Mouse (Mus musculus) right cerebral cortex, postnatal 36 days (tissue): ENCODE measurements around the gene Entpd6.

ENCODE experiments used
- DNase-seq, 2 experiments: peaks; one replicate each; pipeline ENCODE4 v3.0.0; 2022; ENCODE audit warnings: low spot score in 2 of 2, mixed read lengths in 1 of 2

Gene Entpd6

GRCm38 (mm10) chr2:150748854-150749253, at the start of gene Entpd6:
Gene Entpd6 (plus strand): TSS chr2:150749042.
- peak; percentile 98 for DNase-seq

GRCm38 (mm10) chr2:150712167-150712674, 36.6 kb upstream of the Entpd6 start:
- DNase-seq, result no peak

- DNase-seq, result no peak
These were observed 12.9 kb upstream of the Entpd6 start for GRCm38 (mm10) chr2:150735756-150736576.

GRCm38 (mm10) chr2:150737881-150738280, 11.0 kb upstream of the Entpd6 start:
- DNase-seq, result no peak

- DNase-seq, result no peak
These were observed 8.5 kb upstream of the Entpd6 start for GRCm38 (mm10) chr2:150740145-150740841.

GRCm38 (mm10) chr2:150741405-150741804, 7.4 kb upstream of the Entpd6 start:
- no peak for DNase-seq

GRCm38 (mm10) chr2:150745016-150745415, 3.8 kb upstream of the Entpd6 start:
- no peak for DNase-seq

GRCm38 (mm10) chr2:150749283-150749682, 441 bp downstream of the Entpd6 start:
- DNase-seq, result no peak

- no peak for DNase-seq
These were observed 1.5 kb downstream of the Entpd6 start for GRCm38 (mm10) chr2:150750129-150750979.

GRCm38 (mm10) chr2:150755016-150755415, 6.2 kb downstream of the Entpd6 start:
- no peak for DNase-seq

- no peak for DNase-seq
These were observed 12.6 kb downstream of the Entpd6 start for GRCm38 (mm10) chr2:150761476-150761875.

- DNase-seq, result no peak
These were observed 16.8 kb downstream of the Entpd6 start for GRCm38 (mm10) chr2:150765619-150766018.

- DNase-seq, result no peak
These were observed 17.4 kb downstream of the Entpd6 start for GRCm38 (mm10) chr2:150766083-150766862.

GRCm38 (mm10) chr2:150768678-150769077, 19.8 kb downstream of the Entpd6 start:
- no peak for DNase-seq

- no peak for DNase-seq
These were observed 21.9 kb downstream of the Entpd6 start for GRCm38 (mm10) chr2:150770747-150771146.

- DNase-seq, result no peak
These were observed 22.3 kb downstream of the Entpd6 start for GRCm38 (mm10) chr2:150771169-150771568.

- no peak for DNase-seq
These were observed 23.2 kb downstream of the Entpd6 start for GRCm38 (mm10) chr2:150771996-150772395.

- DNase-seq, result no peak
These were observed 23.8 kb downstream of the Entpd6 start for GRCm38 (mm10) chr2:150772466-150773119.

GRCm38 (mm10) chr2:150782801-150783200, 34.0 kb downstream of the Entpd6 start:
- DNase-seq, result no peak
